Mouse (Mus musculus) cerebellum, adult 9-10 months (tissue): ENCODE results near the gene Pnp2.
"Not testable (repeated sequence)": the region's sequence is repeated elsewhere in the genome, so short reads cannot be mapped to it uniquely, and the experiment has no call there.

Experiments used
- DNase-seq: peaks from one replicate; pipeline ENCODE4 v3.0.0; 2022

The Pnp2 gene

GRCm38 (mm10) chr14:50955942-50956508 lies at the start of gene Pnp2:
Gene Pnp2 (plus strand): TSS chr14:50955992.
- DNase-seq, result peak; percentile 70

- no peak for DNase-seq
Measured at GRCm38 (mm10) chr14:50908126-50908525, 47.7 kb upstream of the Pnp2 start.

GRCm38 (mm10) chr14:50911356-50911755 lies 44.4 kb upstream of the Pnp2 start:
- DNase-seq, result no peak

GRCm38 (mm10) chr14:50923437-50923836 lies 32.4 kb upstream of the Pnp2 start:
- not testable (repeated sequence) for DNase-seq

DNA sequence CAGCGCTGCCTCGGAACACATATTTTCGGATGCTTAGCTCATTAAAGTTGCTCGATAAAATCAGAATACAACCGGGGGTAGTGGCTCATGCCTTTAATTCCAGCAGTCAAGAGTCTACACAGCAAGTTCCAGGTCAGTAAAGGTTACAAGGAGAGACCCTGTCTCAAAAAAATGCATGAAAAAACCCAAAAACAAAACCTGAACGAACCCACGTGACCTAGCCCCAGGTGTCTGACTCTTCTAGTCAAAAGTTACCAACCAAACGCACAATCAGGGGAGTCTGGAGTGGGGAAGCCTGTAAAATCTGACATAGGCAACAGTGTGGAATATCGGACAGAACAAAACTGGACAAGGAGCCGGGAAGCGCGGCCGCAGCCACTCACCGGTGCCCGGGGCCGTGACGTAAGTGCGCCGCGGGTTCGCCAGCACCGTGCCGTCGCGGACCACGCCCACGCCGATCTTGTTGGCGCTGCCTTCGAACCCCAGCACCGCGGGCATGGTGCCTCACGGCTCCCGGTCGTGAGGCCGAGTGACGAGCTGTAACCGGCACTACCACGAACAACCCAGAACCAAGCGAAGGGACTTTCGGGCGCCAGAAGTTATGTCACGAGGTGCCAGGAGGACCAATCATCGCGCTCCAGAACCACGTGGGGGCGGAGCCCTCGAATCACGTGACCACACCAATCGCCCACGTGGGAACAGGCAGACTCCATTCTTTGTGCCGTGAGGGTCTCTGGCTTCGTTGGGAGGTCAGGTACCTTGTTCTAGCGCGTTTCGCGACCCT lies 31.3 kb upstream of the Pnp2 start, which contains the start of the genes Osgep and Apex1:
Gene Osgep (minus strand): TSS at position 613 of the 784 bp plus-strand sequence.
Gene Apex1 (plus strand): TSS at position 688 of the 784 bp plus-strand sequence.
- peak; percentile 98 for DNase-seq

DNA sequence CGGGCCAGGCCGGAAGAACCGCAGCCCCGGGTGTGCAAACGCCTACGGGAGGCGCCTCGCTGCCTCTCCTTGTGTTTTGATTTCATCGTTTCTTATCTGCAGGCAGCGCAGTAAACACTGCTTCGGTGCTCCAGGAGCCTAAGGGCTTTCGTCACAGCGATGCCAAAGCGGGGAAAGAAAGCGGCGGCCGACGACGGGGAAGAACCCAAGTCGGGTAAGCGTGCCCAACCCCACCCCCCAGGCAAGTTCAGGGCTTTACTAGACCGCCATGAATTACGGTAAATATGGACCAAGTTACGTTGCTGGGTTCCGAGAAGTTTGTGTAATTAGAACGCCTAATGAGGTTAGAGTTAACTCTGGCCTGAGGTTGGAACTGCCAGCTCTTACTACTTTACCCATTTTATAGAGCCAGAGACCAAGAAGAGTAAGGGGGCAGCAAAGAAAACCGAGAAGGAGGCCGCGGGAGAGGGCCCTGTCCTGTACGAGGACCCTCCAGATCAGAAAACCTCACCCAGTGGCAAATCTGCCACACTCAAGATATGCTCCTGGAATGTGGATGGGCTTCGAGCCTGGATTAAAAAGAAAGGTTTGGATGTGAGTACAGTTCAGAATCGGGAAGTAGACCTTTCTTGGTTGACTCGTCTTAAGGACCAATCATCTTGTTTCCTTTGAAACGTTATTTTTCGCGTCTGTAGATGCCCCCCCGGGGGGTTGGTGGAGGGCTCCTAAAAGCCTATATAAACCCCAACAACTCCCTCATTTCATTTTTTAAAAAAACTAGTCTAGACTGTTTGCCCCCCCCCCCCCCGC lies 30.5 kb upstream of the Pnp2 start:
- DNase-seq, result peak; percentile 48

- DNase-seq, result no peak
Measured at GRCm38 (mm10) chr14:50927366-50927765, 28.4 kb upstream of the Pnp2 start.

- no peak for DNase-seq
Measured at GRCm38 (mm10) chr14:50929951-50930350, 25.8 kb upstream of the Pnp2 start.

DNA sequence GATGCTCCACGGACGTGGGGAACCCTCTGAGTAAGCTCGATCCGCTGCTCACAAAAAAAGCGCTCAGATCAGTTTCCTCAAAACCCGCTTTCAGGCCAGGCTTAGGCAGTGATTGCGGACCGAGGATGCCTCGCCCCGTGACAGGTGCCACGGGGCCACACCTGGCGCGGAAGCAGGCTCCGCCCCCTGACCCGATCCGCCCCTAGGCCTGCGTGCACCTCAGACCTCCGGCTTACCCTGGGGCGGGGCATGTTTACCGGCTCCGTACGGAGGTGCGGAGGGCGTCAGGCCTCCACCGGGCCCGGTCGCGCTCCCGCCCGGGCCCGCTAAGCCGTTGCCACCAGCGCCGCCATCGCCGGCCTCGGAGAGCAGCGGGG lies 25.4 kb upstream of the Pnp2 start:
- DNase-seq, result peak; percentile 86

- peak; percentile 100 for DNase-seq
Measured at GRCm38 (mm10) chr14:50930754-50931492, 24.9 kb upstream of the Pnp2 start, which contains the start of the genes Pip4p1 and Pnp. Gene Pip4p1 (minus strand): TSS chr14:50930856. Gene Pnp (plus strand): TSS chr14:50931082.

DNA sequence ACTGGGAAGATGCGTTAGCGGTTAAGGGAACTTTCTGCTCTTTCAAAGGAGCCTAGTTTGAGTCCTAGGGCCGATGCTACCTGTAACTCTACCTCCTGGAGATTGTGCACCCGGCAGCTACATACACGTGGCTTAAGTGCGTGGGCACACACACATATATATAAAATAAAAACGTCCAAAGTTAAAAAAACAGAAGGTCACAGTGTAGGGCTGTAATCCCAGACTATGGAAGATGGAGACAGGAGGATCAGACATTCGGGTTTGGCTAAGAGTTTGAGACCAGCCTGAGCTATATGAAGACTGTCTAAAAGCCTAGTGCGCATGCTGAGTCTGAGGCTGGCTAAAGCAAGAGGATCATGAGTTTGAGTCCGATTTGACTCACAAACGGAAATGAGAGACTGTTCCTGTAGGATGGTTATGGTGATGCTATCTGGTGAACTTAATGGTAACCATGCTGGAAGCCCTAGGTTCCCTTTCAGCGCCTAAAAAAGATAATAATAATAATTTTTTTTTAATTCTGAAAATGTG lies 24.2 kb upstream of the Pnp2 start:
- no peak for DNase-seq

DNA sequence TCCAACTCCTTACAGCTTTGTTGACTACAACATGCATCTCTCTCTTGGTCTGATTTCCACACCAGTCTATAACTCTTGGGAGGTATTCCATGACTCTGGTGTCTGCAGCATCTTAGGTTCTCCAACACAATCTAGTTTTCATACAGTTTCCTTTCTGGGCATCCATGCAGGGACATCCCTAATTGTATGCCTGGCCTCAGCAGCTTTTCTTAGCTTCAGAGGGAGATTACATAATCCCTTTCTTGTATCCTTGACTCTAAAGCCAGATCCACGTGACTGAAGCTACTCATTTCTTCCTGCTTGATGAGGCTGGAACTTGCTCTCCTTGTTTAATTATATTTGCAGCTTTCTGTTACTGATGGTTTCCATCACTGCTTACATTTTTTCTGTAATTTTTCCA lies 19.1 kb upstream of the Pnp2 start:
- DNase-seq, result no peak

GRCm38 (mm10) chr14:50938119-50938908 lies 17.5 kb upstream of the Pnp2 start:
- DNase-seq, result no peak

DNA sequence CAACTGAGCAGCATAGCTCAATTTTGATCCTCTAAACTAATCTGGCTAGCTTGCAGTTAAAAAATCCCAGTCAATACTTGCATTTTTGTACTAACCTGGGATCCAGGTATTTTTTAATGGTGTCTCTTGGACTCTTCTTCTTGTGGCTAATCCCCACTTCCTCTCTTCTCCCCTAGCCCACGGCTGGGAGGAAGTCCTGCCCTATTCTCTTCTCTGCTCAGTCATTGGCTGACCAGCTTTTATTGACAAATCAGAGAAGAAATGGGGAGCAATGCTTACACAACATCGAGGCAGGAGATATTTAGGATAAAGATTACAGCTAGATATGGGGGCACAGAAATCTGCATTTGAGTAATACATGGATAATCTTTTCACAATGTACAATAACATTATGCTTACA lies 16.9 kb upstream of the Pnp2 start:
- no peak for DNase-seq

- peak; percentile 93 for DNase-seq
Measured at GRCm38 (mm10) chr14:50943932-50944667, 11.7 kb upstream of the Pnp2 start, which contains the start of gene Gm49342. Gene Gm49342 (plus strand): TSS chr14:50944517.

- not testable (repeated sequence) for DNase-seq
Measured at GRCm38 (mm10) chr14:50944668-50945033, 11.1 kb upstream of the Pnp2 start.

- DNase-seq, result not testable (repeated sequence)
Measured at GRCm38 (mm10) chr14:50945081-50945480, 10.7 kb upstream of the Pnp2 start.

DNA sequence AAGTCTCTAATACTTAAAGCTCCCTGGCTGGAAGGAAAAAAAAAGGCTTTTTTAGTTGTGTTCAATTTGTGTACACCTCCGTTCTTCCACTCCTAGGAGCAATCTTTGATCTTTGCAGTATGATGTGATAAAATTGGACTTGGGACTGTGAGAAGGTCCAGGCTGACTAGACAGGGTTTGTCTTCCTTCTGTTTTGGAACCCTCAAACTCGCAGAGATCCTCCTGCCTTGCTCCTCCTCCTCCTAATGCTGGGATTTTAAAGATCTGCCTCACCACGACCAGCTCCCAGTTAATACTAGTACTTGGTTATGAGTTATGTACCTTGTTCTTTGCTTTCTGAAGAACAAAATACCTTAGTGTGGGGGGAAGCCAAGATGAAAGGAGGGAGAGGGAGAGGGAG lies 10.3 kb upstream of the Pnp2 start:
- not testable (repeated sequence) for DNase-seq

- no peak for DNase-seq
Measured at GRCm38 (mm10) chr14:50955487-50955886, 305 bp upstream of the Pnp2 start.

- DNase-seq, result not testable (repeated sequence)
Measured at GRCm38 (mm10) chr14:50956724-50957123, 932 bp downstream of the Pnp2 start.

DNA sequence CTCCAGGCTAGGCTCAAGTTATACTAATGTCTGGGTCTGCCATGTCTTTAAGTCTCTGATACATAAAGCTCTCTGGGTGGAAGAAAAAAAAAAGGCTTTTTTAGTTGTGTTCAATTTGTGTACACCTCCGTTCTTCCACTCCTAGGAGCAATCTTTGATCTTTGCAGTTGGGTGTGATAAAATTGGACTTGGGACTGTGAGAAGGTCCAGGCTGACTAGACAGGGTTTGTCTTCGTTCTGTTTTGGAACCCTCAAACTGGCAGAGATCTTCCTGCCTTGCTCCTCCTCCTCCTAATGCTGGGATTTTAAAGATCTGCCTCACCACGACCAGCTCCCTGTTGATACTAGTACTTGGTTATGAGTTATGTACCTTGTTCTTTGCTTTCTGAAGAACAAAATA lies 1.4 kb downstream of the Pnp2 start:
- not testable (repeated sequence) for DNase-seq
